Mouse (Mus musculus) lung, postnatal 36 days (tissue): ENCODE results near the gene Cbx8.

Experiments
- DNase-seq: peaks from one replicate; pipeline ENCODE4 v3.0.0; 2022; ENCODE audit warnings: mixed read lengths

The Cbx8 gene

GRCm38 (mm10) chr11:119040600-119041324 lies at the start of gene Cbx8:
TSS of gene Cbx8 (minus strand) at chr11:119040969.
- peak; percentile 100 for DNase-seq

GRCm38 (mm10) chr11:119090076-119090960 lies 49.5 kb upstream of the Cbx8 start:
- no peak for DNase-seq

- DNase-seq: no peak
These were observed 48.7 kb upstream of the Cbx8 start for GRCm38 (mm10) chr11:119089235-119090075.

- no peak for DNase-seq
These were observed 47.8 kb upstream of the Cbx8 start for GRCm38 (mm10) chr11:119088391-119089234.

- DNase-seq: peak; percentile 84
These were observed 46.7 kb upstream of the Cbx8 start for GRCm38 (mm10) chr11:119087301-119088082.

GRCm38 (mm10) chr11:119086144-119086971 lies 45.6 kb upstream of the Cbx8 start, which contains the start of gene Cbx4:
TSS of gene Cbx4 (minus strand) at chr11:119086221.
- DNase-seq: peak; percentile 95

GRCm38 (mm10) chr11:119085279-119086062 lies 44.7 kb upstream of the Cbx8 start:
- DNase-seq: peak; percentile 69

- DNase-seq: peak; percentile 57
These were observed 43.9 kb upstream of the Cbx8 start for GRCm38 (mm10) chr11:119084446-119085278.

- peak; percentile 87 for DNase-seq
These were observed 43.1 kb upstream of the Cbx8 start for GRCm38 (mm10) chr11:119083724-119084445.

- peak; percentile 69 for DNase-seq
These were observed 42.1 kb upstream of the Cbx8 start for GRCm38 (mm10) chr11:119082638-119083599.

- peak; percentile 69 for DNase-seq
These were observed 41.3 kb upstream of the Cbx8 start for GRCm38 (mm10) chr11:119081839-119082637.

GRCm38 (mm10) chr11:119081148-119081838 lies 40.5 kb upstream of the Cbx8 start:
- no peak for DNase-seq

- DNase-seq: no peak
These were observed 39.8 kb upstream of the Cbx8 start for GRCm38 (mm10) chr11:119080461-119081147.

- DNase-seq: no peak
These were observed 38.7 kb upstream of the Cbx8 start for GRCm38 (mm10) chr11:119079445-119079837.
